Mouse (Mus musculus) spleen, adult 18-20 months (tissue): ENCODE measurements around the gene Gm49322.
"Not testable (repeated sequence)": the region's sequence is repeated elsewhere in the genome, so short reads cannot be mapped to it uniquely, and the experiment has no call there.

Experiments
- DNase-seq, 2 experiments: peaks; one replicate each; pipeline ENCODE4 v3.0.0; 2022; ENCODE audit warnings: mixed read lengths in 2 of 2

Gene Gm49322

GRCm38 (mm10) chr10:80613821-80614220, 8.0 kb downstream of the Gm49322 start:
- DNase-seq, result no peak

GRCm38 (mm10) chr10:80614351-80614750, 8.5 kb downstream of the Gm49322 start:
- no peak for DNase-seq

- DNase-seq, result peak; percentile 46 to 48
Observed at GRCm38 (mm10) chr10:80618181-80618580, 12.4 kb downstream of the Gm49322 start.

GRCm38 (mm10) chr10:80619465-80620244, 13.8 kb downstream of the Gm49322 start:
- no peak for DNase-seq

- no peak for DNase-seq
Observed at GRCm38 (mm10) chr10:80620365-80620764, 14.5 kb downstream of the Gm49322 start.

GRCm38 (mm10) chr10:80620796-80621689, 15.2 kb downstream of the Gm49322 start:
- DNase-seq, result no peak

GRCm38 (mm10) chr10:80621690-80621939, 15.8 kb downstream of the Gm49322 start:
- no peak for DNase-seq

- DNase-seq, result peak; percentile 98 to 99
Observed at GRCm38 (mm10) chr10:80621940-80622660, 16.3 kb downstream of the Gm49322 start.

GRCm38 (mm10) chr10:80622661-80623456, 17.0 kb downstream of the Gm49322 start, which contains the start of gene Csnk1g2:
Gene Csnk1g2, plus strand, starts transcription at chr10:80622838.
- DNase-seq, result peak in 1 of 2 experiments; percentile 64

- peak; percentile 74 to 75 for DNase-seq
Observed at GRCm38 (mm10) chr10:80623457-80624191, 17.8 kb downstream of the Gm49322 start.

- DNase-seq, result no peak
Observed at GRCm38 (mm10) chr10:80625764-80626163, 19.9 kb downstream of the Gm49322 start.

- no peak for DNase-seq
Observed at GRCm38 (mm10) chr10:80627685-80628084, 21.9 kb downstream of the Gm49322 start.

GRCm38 (mm10) chr10:80628925-80629324, 23.1 kb downstream of the Gm49322 start:
- DNase-seq, result no peak

GRCm38 (mm10) chr10:80635345-80635744, 29.5 kb downstream of the Gm49322 start:
- DNase-seq, result no peak

- DNase-seq, result no peak
Observed at GRCm38 (mm10) chr10:80646936-80647335, 41.1 kb downstream of the Gm49322 start.

GRCm38 (mm10) chr10:80649910-80650309, 44.1 kb downstream of the Gm49322 start:
- DNase-seq, result not testable (repeated sequence)

GRCm38 (mm10) chr10:80650392-80650791, 44.6 kb downstream of the Gm49322 start:
- DNase-seq, result no peak

GRCm38 (mm10) chr10:80653156-80653720, 47.4 kb downstream of the Gm49322 start:
- DNase-seq, result no peak

- DNase-seq, result no peak
Observed at GRCm38 (mm10) chr10:80654866-80655265, 49.0 kb downstream of the Gm49322 start.

GRCm38 (mm10) chr10:80655406-80656129, 49.7 kb downstream of the Gm49322 start:
- no peak for DNase-seq
